Mouse (Mus musculus) MEL (cell line): ENCODE results near the gene Zc2hc1b. TPM values are rescaled to one million over a fixed set of nuclear protein-coding genes. Genes with fewer than 3 reads are reported as not detected.

Source experiments
- DNase-seq: peaks from one replicate; pipeline ENCODE4 v3.0.0; 2011; ENCODE audit warnings: low read depth, low spot score
- H3K27ac ChIP-seq: 2 replicates; pipeline ENCODE4 v1.5.1; 2012; ENCODE audit warnings: low read depth, mild to moderate bottlenecking, control low read depth, low read length, moderate library complexity; ENCODE audit not compliant: control insufficient read depth
- H3K27me3 ChIP-seq, 2 experiments: fragments of 150-350 bp in 1 of 2; sonication (generic) in 1 of 2; 2 replicates each; pipeline ENCODE4 v1.6.1; 2012; ENCODE audit warnings: low read length in 2 of 2, mild to moderate bottlenecking in 2 of 2, improper control_type of control experiment in 1 of 2, moderate library complexity in 1 of 2; ENCODE audit not compliant: insufficient read depth in 2 of 2, control insufficient read depth in 1 of 2
- H3K36me3 ChIP-seq, 2 experiments: 2 replicates each; pipeline ENCODE4 v1.6.1; 2012 to 2014; ENCODE audit warnings: low read length in 2 of 2, improper control_type of control experiment in 1 of 2, inconsistent platforms in 1 of 2, mild to moderate bottlenecking in 1 of 2; ENCODE audit not compliant: insufficient read depth in 2 of 2, control insufficient read depth in 1 of 2
- H3K4me1 ChIP-seq, 2 experiments: fragments of 150-350 bp in 1 of 2; sonication (generic) in 1 of 2; 2 replicates each; pipeline ENCODE4 v1.6.1; 2012; ENCODE audit warnings: low read length in 2 of 2, improper control_type of control experiment in 1 of 2, mild to moderate bottlenecking in 1 of 2; ENCODE audit not compliant: insufficient read depth in 2 of 2, control insufficient read depth in 1 of 2
- H3K4me3 ChIP-seq, 2 experiments: fragments of 150-350 bp in 1 of 2; sonication (generic) in 1 of 2; 2 replicates each; pipeline ENCODE4 v1.5.1; 2012; ENCODE audit warnings: low read depth in 2 of 2, low read length in 2 of 2, mild to moderate bottlenecking in 2 of 2, moderate library complexity in 2 of 2, control low read depth in 1 of 2, improper control_type of control experiment in 1 of 2; ENCODE audit not compliant: control insufficient read depth in 1 of 2, insufficient read depth in 1 of 2
- H3K79me2 ChIP-seq: 2 replicates; pipeline ENCODE4 v1.6.1; 2012; ENCODE audit warnings: mild to moderate bottlenecking, low read length, moderate library complexity; ENCODE audit not compliant: control insufficient read depth, poor library complexity, insufficient read depth
- H3K9ac ChIP-seq: 2 replicates; pipeline ENCODE4 v1.6.1; 2012; ENCODE audit warnings: low read depth, mild to moderate bottlenecking, control low read depth, low read length, moderate library complexity; ENCODE audit not compliant: control insufficient read depth, poor library complexity, severe bottlenecking
- H3K9me3 ChIP-seq: fragments of 150-350 bp; sonication (generic); replicated peaks from 2 replicates; pipeline ENCODE4 v1.6.1; 2012; ENCODE audit warnings: mild to moderate bottlenecking, low read length, improper control_type of control experiment, moderate library complexity; ENCODE audit not compliant: insufficient read depth
- BHLHE40 ChIP-seq: IDR thresholded peaks from 2 replicates; pipeline ENCODE4 v1.6.1; 2012; ENCODE audit warnings: low read depth, mild to moderate bottlenecking, inconsistent platforms, low read length, improper control_type of control experiment, borderline replicate concordance
- CHD1 ChIP-seq: IDR thresholded peaks from 2 replicates; pipeline ENCODE4 v1.6.1; 2012; ENCODE audit warnings: low read depth, mild to moderate bottlenecking, inconsistent platforms, low read length, improper control_type of control experiment
- CHD2 ChIP-seq: IDR thresholded peaks from 2 replicates; pipeline ENCODE4 v1.6.1; 2011; ENCODE audit warnings: low read length, improper control_type of control experiment
- E2F4 ChIP-seq: IDR thresholded peaks from 2 replicates; pipeline ENCODE4 v1.6.1; 2011; ENCODE audit warnings: low read depth, low read length, improper control_type of control experiment, borderline replicate concordance
- ELF1 ChIP-seq: IDR thresholded peaks from 2 replicates; pipeline ENCODE4 v1.6.1; 2014; ENCODE audit warnings: low read depth, mild to moderate bottlenecking, inconsistent platforms, low read length, improper control_type of control experiment, moderate library complexity
- EP300 ChIP-seq, 2 experiments: IDR thresholded peaks; 2 replicates each; pipeline ENCODE4 v1.6.1; 2011; ENCODE audit warnings: improper control_type of control experiment in 2 of 2, low read length in 2 of 2, low read depth in 1 of 2, mild to moderate bottlenecking in 1 of 2
- ETS1 ChIP-seq: IDR thresholded peaks from 2 replicates; pipeline ENCODE4 v1.6.1; 2012; ENCODE audit warnings: low read depth, mild to moderate bottlenecking, inconsistent platforms, low read length, improper control_type of control experiment, moderate library complexity
- GABPA ChIP-seq: IDR thresholded peaks from 2 replicates; pipeline ENCODE4 v1.6.1; 2012; ENCODE audit warnings: low read depth, mild to moderate bottlenecking, inconsistent platforms, low read length, improper control_type of control experiment, moderate library complexity
- GATA1 ChIP-seq: IDR thresholded peaks from 2 replicates; pipeline ENCODE4 v1.6.1; 2011; ENCODE audit warnings: low read depth, low read length, improper control_type of control experiment
- HCFC1 ChIP-seq: IDR thresholded peaks from 2 replicates; pipeline ENCODE4 v1.6.1; 2012; ENCODE audit warnings: low read depth, mild to moderate bottlenecking, inconsistent platforms, low read length, improper control_type of control experiment, moderate library complexity
- KAT2A ChIP-seq: conservative IDR thresholded peaks from 2 replicates; pipeline ENCODE4 v1.6.1; 2012; ENCODE audit warnings: low read depth, low read length, improper control_type of control experiment, inconsistent platforms
- MAFK ChIP-seq: IDR thresholded peaks from 2 replicates; pipeline ENCODE4 v1.6.1; 2011; ENCODE audit warnings: low read depth, mild to moderate bottlenecking, low read length, improper control_type of control experiment, borderline replicate concordance
- MAZ ChIP-seq: IDR thresholded peaks from 2 replicates; pipeline ENCODE4 v1.6.1; 2012; ENCODE audit warnings: low read depth, mild to moderate bottlenecking, inconsistent platforms, low read length, improper control_type of control experiment
- MEF2A ChIP-seq: IDR thresholded peaks from 2 replicates; pipeline ENCODE4 v1.6.1; 2014; ENCODE audit warnings: low read depth, mild to moderate bottlenecking, inconsistent platforms, low read length, improper control_type of control experiment; ENCODE audit not compliant: poor library complexity, insufficient replicate concordance, severe bottlenecking; ENCODE audit errors: extremely low read depth
- MXI1 ChIP-seq: IDR thresholded peaks from 2 replicates; pipeline ENCODE4 v1.6.1; 2011; ENCODE audit warnings: mild to moderate bottlenecking, low read depth, low read length, improper control_type of control experiment
- MYB ChIP-seq: IDR thresholded peaks from 2 replicates; pipeline ENCODE4 v1.6.1; 2011; ENCODE audit warnings: mild to moderate bottlenecking, low read depth, low read length, improper control_type of control experiment
- MYC ChIP-seq: IDR thresholded peaks from 2 replicates; pipeline ENCODE4 v1.6.1; 2011; ENCODE audit warnings: low read depth, mild to moderate bottlenecking, low read length, improper control_type of control experiment, moderate library complexity
- NELFE ChIP-seq: IDR thresholded peaks from 2 replicates; pipeline ENCODE4 v1.6.1; 2011; ENCODE audit warnings: low read depth, low read length, improper control_type of control experiment
- NRF1 ChIP-seq: IDR thresholded peaks from 2 replicates; pipeline ENCODE4 v1.6.1; 2014; ENCODE audit warnings: low read depth, mild to moderate bottlenecking, inconsistent platforms, low read length, improper control_type of control experiment, moderate library complexity; ENCODE audit not compliant: poor library complexity, insufficient read depth, severe bottlenecking
- POLR2A ChIP-seq, 2 experiments: IDR thresholded peaks; 2 replicates each; pipeline ENCODE4 v1.6.1; 2011 to 2012; ENCODE audit warnings: low read length in 2 of 2, mild to moderate bottlenecking in 2 of 2, control low read depth in 1 of 2, improper control_type of control experiment in 1 of 2, low read depth in 1 of 2, moderate library complexity in 1 of 2; ENCODE audit not compliant: control insufficient read depth in 1 of 2, insufficient read depth in 1 of 2, poor library complexity in 1 of 2
- POLR2AphosphoS2 ChIP-seq: IDR thresholded peaks from 2 replicates; pipeline ENCODE4 v1.6.1; 2011; ENCODE audit warnings: low read length, improper control_type of control experiment
- RAD21 ChIP-seq: IDR thresholded peaks from 2 replicates; pipeline ENCODE4 v1.6.1; 2011; ENCODE audit warnings: mild to moderate bottlenecking, low read depth, low read length, improper control_type of control experiment
- SMC3 ChIP-seq: IDR thresholded peaks from 2 replicates; pipeline ENCODE4 v1.6.1; 2011; ENCODE audit warnings: low read depth, low read length, improper control_type of control experiment
- TAL1 ChIP-seq: IDR thresholded peaks from 2 replicates; pipeline ENCODE4 v1.6.1; 2012; ENCODE audit warnings: mild to moderate bottlenecking, inconsistent platforms, low read length, moderate library complexity, mixed read lengths
- TCF12 ChIP-seq: IDR thresholded peaks from 2 replicates; pipeline ENCODE4 v1.6.1; 2014; ENCODE audit warnings: low read depth, mild to moderate bottlenecking, inconsistent platforms, low read length, improper control_type of control experiment, moderate library complexity
- UBTF ChIP-seq: IDR thresholded peaks from 2 replicates; pipeline ENCODE4 v1.6.1; 2012; ENCODE audit warnings: low read depth, mild to moderate bottlenecking, inconsistent platforms, low read length, improper control_type of control experiment, moderate library complexity, borderline replicate concordance; ENCODE audit not compliant: insufficient read depth
- USF2 ChIP-seq, 2 experiments: IDR thresholded peaks; 2 replicates each; pipeline ENCODE4 v1.6.1; 2011 to 2012; ENCODE audit warnings: improper control_type of control experiment in 2 of 2, low read length in 2 of 2, borderline replicate concordance in 1 of 2, inconsistent platforms in 1 of 2, low read depth in 1 of 2, mild to moderate bottlenecking in 1 of 2; ENCODE audit not compliant: insufficient read depth in 1 of 2
- ZNF384 ChIP-seq: IDR thresholded peaks from 2 replicates; pipeline ENCODE4 v1.6.1; 2012; ENCODE audit warnings: low read depth, mild to moderate bottlenecking, inconsistent platforms, low read length, improper control_type of control experiment
- polyA plus RNA-seq, 2 experiments: library from polyadenylated mRNA; stranded (reverse) in 1 of 2; unstranded in 1 of 2; fragments of >175 nt in 1 of 2; fragments of >200 nt in 1 of 2; gene quantifications; 2 replicates each; pipeline versions ENCODE4 v1.2.1 to v1.2.4; 2012; ENCODE audit warnings: low replicate concordance in 2 of 2, low read depth in 1 of 2; ENCODE audit not compliant: insufficient read length in 2 of 2, insufficient read depth in 1 of 2, missing spikeins in 1 of 2
- total RNA-seq: library from RNA; depleted of rRNA; stranded (reverse); fragments of 300-350 nt; gene quantifications from 2 replicates; pipeline ENCODE4 v1.2.3, GENCODE M21; 2012

Gene Zc2hc1b
- total and polyA plus RNA-seq, 3 experiments = 0.07 TPM; not detected in 2

- peaks cover 9 to 15% of the 10 kb centered on the region in 2 experiments for H3K4me1 ChIP-seq
- H3K9me3 ChIP-seq = no peaks in the 10 kb centered on the region
- H3K27me3 ChIP-seq = no peaks in the 10 kb centered on the region
- TF ChIP-seq ETS1 = no peak
- TF ChIP-seq RAD21 = no peak
- no peak for TF ChIP-seq POLR2AphosphoS2
- no peak for TF ChIP-seq GABPA
- no peak for TF ChIP-seq NELFE
- TF ChIP-seq CHD1 = no peak
- TF ChIP-seq MYC = no peak
- no peak for TF ChIP-seq CHD2
- TF ChIP-seq ZNF384 = no peak
- no peak for TF ChIP-seq MAFK
- TF ChIP-seq TCF12 = no peak
- TF ChIP-seq GATA1 = no peak
- TF ChIP-seq MEF2A = no peak
- TF ChIP-seq EP300 (IDR thresholded peaks at IDR 0.05; ENCODE audit: low read depth in 1 of 2, low read length in 2 of 2) = no peak
- no peak for TF ChIP-seq MXI1
- no peak for TF ChIP-seq POLR2A (IDR thresholded peaks at IDR 0.05; ENCODE audit: control insufficient read depth in 1 of 2, insufficient read depth in 1 of 2, low read depth in 1 of 2, low read length in 2 of 2, poor library complexity in 1 of 2)
- no peak for TF ChIP-seq MAZ
- no peak for TF ChIP-seq ELF1
- no peak for TF ChIP-seq MYB
- H3K27ac ChIP-seq = no peak overlapping the region
- peaks cover 13 to 18% of the 10 kb centered on the region in 2 experiments for H3K36me3 ChIP-seq
- no peak for DNase-seq
- H3K9ac ChIP-seq = no peak overlapping the region
- no peak overlapping the region for H3K4me3 ChIP-seq
- H3K79me2 ChIP-seq = peaks cover 4% of the 10 kb centered on the region; the same call in 1 of the 2 replicates
Measured at GRCm38 (mm10) chr10:13186754-13187153, 8.9 kb upstream of the Zc2hc1b start.

GRCm38 (mm10) chr10:13184170-13184766, 6.4 kb upstream of the Zc2hc1b start:
- Histone ChIP-seq H3K4me1 (peaks cover 9 to 15% of the 10 kb centered on the region in 2 experiments), H3K27me3 (no peaks in the 10 kb centered on the region), H3K9me3 (no peaks in the 10 kb centered on the region), H3K36me3 (peaks cover 18 to 23% of the 10 kb centered on the region in 2 experiments), H3K9ac (no peak overlapping the region), H3K4me3 (peak overlapping the region in 1 of 2 experiments; percentile 9; a peak in 2 of 4 replicates), H3K79me2 (peaks cover 2% of the 10 kb centered on the region; the same call in 1 of the 2 replicates), H3K27ac (peak overlapping the region; percentile 57)
- DNase-seq = peak; percentile 87
- no peak for TF ChIP-seq POLR2A (IDR thresholded peaks at IDR 0.05; ENCODE audit: control insufficient read depth in 1 of 2, insufficient read depth in 1 of 2, low read depth in 1 of 2, low read length in 2 of 2, poor library complexity in 1 of 2)
- no peak for TF ChIP-seq USF2 (IDR thresholded peaks at IDR 0.05; ENCODE audit: borderline replicate concordance in 1 of 2, insufficient read depth in 1 of 2, low read depth in 1 of 2, low read length in 2 of 2)
- peak; percentile 68 to 92 for TF ChIP-seq EP300 (IDR thresholded peaks at IDR 0.05; ENCODE audit: low read depth in 1 of 2, low read length in 2 of 2)
- peak; percentile 83 for TF ChIP-seq ETS1
- 0 out of 2 replicates have a peak, but pooled peaks have one; percentile 18 for TF ChIP-seq KAT2A
- TF ChIP-seq HCFC1 = no peak; the same call in 1 of the 2 replicates
- TF ChIP-seq BHLHE40 = 0 out of 2 replicates have a peak, but pooled peaks have one; percentile 17
- TF ChIP-seq E2F4 = no peak
- no peak; the same call in 1 of the 2 replicates for TF ChIP-seq ELF1
- no peak for TF ChIP-seq UBTF
- peak; percentile 22; the same call in 1 of the 2 replicates for TF ChIP-seq MXI1
- 0 out of 2 replicates have a peak, but pooled peaks have one; percentile 17 for TF ChIP-seq MYB
- TF ChIP-seq GATA1 = peak; percentile 78
- no peak for TF ChIP-seq MEF2A
- TF ChIP-seq SMC3 = 0 out of 2 replicates have a peak, but pooled peaks have one; percentile 15
- no peak for TF ChIP-seq NRF1
- TF ChIP-seq RAD21 = no peak
- TF ChIP-seq TAL1 = no peak
- no peak for TF ChIP-seq CHD2
